Mouse (Mus musculus) left cerebral cortex, adult 2 months (tissue): ENCODE measurements around the gene Abr. TPM values are rescaled to one million over a fixed set of nuclear protein-coding genes. Genes with fewer than 3 reads are reported as not detected.

Source experiments
- DNase-seq, 2 experiments: peaks; one replicate each; pipeline ENCODE4 v3.0.0; 2021 to 2022; ENCODE audit warnings: low spot score in 2 of 2, mixed read lengths in 1 of 2; ENCODE audit errors: extremely low spot score in 1 of 2
- H3K27ac ChIP-seq: fragments of 200-600 bp; 2 replicates; pipeline ENCODE4 v1.8.1; 2022
- H3K4me3 ChIP-seq: fragments of 200-600 bp; 2 replicates; pipeline ENCODE4 v1.8.1; 2022
- CTCF ChIP-seq: fragments of 200-600 bp; IDR thresholded peaks from 2 replicates; pipeline ENCODE4 v1.8.1; 2022; ENCODE audit warnings: antibody characterized with exemption, mild to moderate bottlenecking, moderate library complexity
- intact Hi-C: fragments of 180-260 bp; cut with DNase I; formaldehyde crosslinking; loops from one replicate; pipeline ENCODE4 v1.15.1; 2025
- total RNA-seq, 2 experiments: library from RNA; stranded (reverse); gene quantifications; 2 replicates each; pipeline ENCODE4 v1.2.3; 2021

Abr gene
- total RNA-seq, 2 experiments from 2014 or later = 436 to 450 TPM

GRCm38 (mm10) chr11:76587333-76587732 lies 34.8 kb downstream of the Abr start:
- no peak for TF ChIP-seq CTCF
- H3K27ac ChIP-seq = no peak overlapping the region
- no peak overlapping the region for H3K4me3 ChIP-seq
- intact Hi-C loops = no loop called here
- DNase-seq = no peak

GRCm38 (mm10) chr11:76586119-76586518 lies 36.0 kb downstream of the Abr start:
- no peak for TF ChIP-seq CTCF
- intact Hi-C loops = no loop called here
- no peak overlapping the region for H3K27ac ChIP-seq
- no peak for DNase-seq
- H3K4me3 ChIP-seq = no peak overlapping the region

- intact Hi-C loops = loop anchor here (1.0 to 2.0 kb wide), 2 partner anchors 36 to 69 kb away; no protein-coding TSS in a partner anchor
- peak; percentile 97 for TF ChIP-seq CTCF
- peak; percentile 85 to 93 for DNase-seq
- no peak overlapping the region for H3K4me3 ChIP-seq
- peak overlapping the region; percentile 40; the same call in 1 of the 2 replicates for H3K27ac ChIP-seq
These were observed 44.4 kb downstream of the Abr start for GRCm38 (mm10) chr11:76577588-76578257.

GRCm38 (mm10) chr11:76572820-76573385 lies 49.2 kb downstream of the Abr start:
- intact Hi-C loops = no loop called here
- H3K4me3 ChIP-seq = no peak overlapping the region
- peak; percentile 24 to 37 for DNase-seq
- TF ChIP-seq CTCF = peak; percentile 10; the same call in 1 of the 2 replicates
- peak overlapping the region; percentile 98 for H3K27ac ChIP-seq

- no peak for DNase-seq
- intact Hi-C loops = loop anchor here (2.0 kb wide), 1 partner anchor 41 kb away; no protein-coding TSS in a partner anchor
- peak overlapping the region; percentile 98 for H3K27ac ChIP-seq
- peak overlapping the region; percentile 89 for H3K4me3 ChIP-seq
- no peak; the same call in 1 of the 2 replicates for TF ChIP-seq CTCF
These were observed 50.5 kb downstream of the Abr start for GRCm38 (mm10) chr11:76571613-76571929.

- intact Hi-C loops = loop anchor here (1.0 to 2.0 kb wide), 2 partner anchors 40 to 62 kb away; no protein-coding TSS in a partner anchor
- H3K27ac ChIP-seq = peak overlapping the region; percentile 98
- peak; percentile 78 to 81 for DNase-seq
- H3K4me3 ChIP-seq = peak overlapping the region; percentile 89
- TF ChIP-seq CTCF = no peak; the same call in 1 of the 2 replicates
These were observed 51.1 kb downstream of the Abr start for GRCm38 (mm10) chr11:76570741-76571612.

- peak; percentile 47 to 55 for DNase-seq
- no peak for TF ChIP-seq CTCF
- Histone ChIP-seq H3K4me3 (peak overlapping the region; percentile 89), H3K27ac (peak overlapping the region; percentile 98)
- intact Hi-C loops = loop anchor here (1.0 to 2.0 kb wide), 2 partner anchors 39 to 61 kb away; no protein-coding TSS in a partner anchor
These were observed 51.8 kb downstream of the Abr start for GRCm38 (mm10) chr11:76570201-76570731.

GRCm38 (mm10) chr11:76569436-76569835 lies 52.7 kb downstream of the Abr start:
- intact Hi-C loops = no loop called here
- Histone ChIP-seq H3K4me3 (peak overlapping the region; percentile 89), H3K27ac (peak overlapping the region; percentile 98)
- no peak for DNase-seq
- TF ChIP-seq CTCF = no peak

GRCm38 (mm10) chr11:76566081-76566480 lies 56.0 kb downstream of the Abr start:
- TF ChIP-seq CTCF = no peak
- intact Hi-C loops = no loop called here
- Histone ChIP-seq H3K27ac (peak overlapping the region; percentile 50; the same call in 1 of the 2 replicates), H3K4me3 (no peak overlapping the region)
- no peak for DNase-seq

GRCm38 (mm10) chr11:76562584-76562983 lies 59.5 kb downstream of the Abr start:
- Histone ChIP-seq H3K4me3 (no peak overlapping the region), H3K27ac (peak overlapping the region; percentile 69; the same call in 1 of the 2 replicates)
- DNase-seq = no peak
- TF ChIP-seq CTCF = no peak
- intact Hi-C loops = no loop called here

GRCm38 (mm10) chr11:76562165-76562564 lies 59.9 kb downstream of the Abr start:
- no peak overlapping the region for H3K4me3 ChIP-seq
- TF ChIP-seq CTCF = no peak
- DNase-seq = no peak
- intact Hi-C loops = no loop called here
- peak overlapping the region; percentile 69 for H3K27ac ChIP-seq
